Mouse (Mus musculus) layer of hippocampus, adult 9-10 months (tissue): ENCODE measurements at regions not wholly inside any gene's neighbourhood (a gene's known extent, or its start where the extent isn't known, plus 50 kb on each side); places are given as distances from the start of the nearest gene placed in this dataset.
A peak's percentile ranks its signal among the peaks of the same experiment; 100 is the strongest.

Source experiments
- DNase-seq: peaks from one replicate; pipeline ENCODE4 v3.0.0; 2022; ENCODE audit warnings: low spot score

GRCm38 (mm10) chr4:9132982-9133625, 894.3 kb upstream of the Car8 start:
- DNase-seq: no peak

- no peak for DNase-seq
These were observed 893.5 kb upstream of the Car8 start for GRCm38 (mm10) chr4:9132356-9132755.

- DNase-seq: no peak
These were observed 892.8 kb upstream of the Car8 start for GRCm38 (mm10) chr4:9131610-9132009.

- no peak for DNase-seq
These were observed 886.6 kb upstream of the Car8 start for GRCm38 (mm10) chr4:9125236-9125963.

GRCm38 (mm10) chr4:9124586-9125232, 885.9 kb upstream of the Car8 start:
- no peak for DNase-seq

GRCm38 (mm10) chr4:9124109-9124508, 885.3 kb upstream of the Car8 start:
- DNase-seq: no peak

- DNase-seq: no peak
These were observed 884.7 kb upstream of the Car8 start for GRCm38 (mm10) chr4:9123396-9124031.

- no peak for DNase-seq
These were observed 883.9 kb upstream of the Car8 start for GRCm38 (mm10) chr4:9122639-9123286.

- DNase-seq: no peak
These were observed 878.3 kb upstream of the Car8 start for GRCm38 (mm10) chr4:9116955-9117647.

GRCm38 (mm10) chr4:9115874-9116273, 877.0 kb upstream of the Car8 start:
- DNase-seq: no peak

GRCm38 (mm10) chr4:9113982-9114381, 875.1 kb upstream of the Car8 start:
- no peak for DNase-seq

GRCm38 (mm10) chr4:9110355-9110754, 871.5 kb upstream of the Car8 start:
- DNase-seq: no peak

- DNase-seq: no peak
These were observed 868.5 kb upstream of the Car8 start for GRCm38 (mm10) chr4:9107295-9107694.

GRCm38 (mm10) chr4:9106778-9107177, 867.9 kb upstream of the Car8 start:
- no peak for DNase-seq

- no peak for DNase-seq
These were observed 865.8 kb upstream of the Car8 start for GRCm38 (mm10) chr4:9104657-9105056.

GRCm38 (mm10) chr4:9103958-9104357, 865.1 kb upstream of the Car8 start:
- DNase-seq: no peak

- DNase-seq: peak; percentile 82
These were observed 858.2 kb upstream of the Car8 start for GRCm38 (mm10) chr4:9096809-9097700.

- no peak for DNase-seq
These were observed 857.4 kb upstream of the Car8 start for GRCm38 (mm10) chr4:9096274-9096673.

- no peak for DNase-seq
These were observed 856.8 kb upstream of the Car8 start for GRCm38 (mm10) chr4:9095646-9096045.

- DNase-seq: no peak
These were observed 855.7 kb upstream of the Car8 start for GRCm38 (mm10) chr4:9094522-9094921.

- no peak for DNase-seq
These were observed 855.2 kb upstream of the Car8 start for GRCm38 (mm10) chr4:9094076-9094475.
